Mouse (Mus musculus) bone marrow, adult 2 months (tissue): ENCODE data around the gene Cyb5d2.

Experiments
- CTCF ChIP-seq: fragments of 200-500 bp; IDR thresholded peaks from 2 replicates; pipeline ENCODE4 v1.5.1; 2011; ENCODE audit warnings: low read length, control low read depth; ENCODE audit not compliant: control insufficient read depth, insufficient read depth
- POLR2A ChIP-seq: fragments of 200-500 bp; IDR thresholded peaks from 2 replicates; pipeline ENCODE4 v1.6.1; 2011; ENCODE audit warnings: low read depth, mild to moderate bottlenecking, control low read depth, low read length, borderline replicate concordance; ENCODE audit not compliant: control insufficient read depth

DNA sequence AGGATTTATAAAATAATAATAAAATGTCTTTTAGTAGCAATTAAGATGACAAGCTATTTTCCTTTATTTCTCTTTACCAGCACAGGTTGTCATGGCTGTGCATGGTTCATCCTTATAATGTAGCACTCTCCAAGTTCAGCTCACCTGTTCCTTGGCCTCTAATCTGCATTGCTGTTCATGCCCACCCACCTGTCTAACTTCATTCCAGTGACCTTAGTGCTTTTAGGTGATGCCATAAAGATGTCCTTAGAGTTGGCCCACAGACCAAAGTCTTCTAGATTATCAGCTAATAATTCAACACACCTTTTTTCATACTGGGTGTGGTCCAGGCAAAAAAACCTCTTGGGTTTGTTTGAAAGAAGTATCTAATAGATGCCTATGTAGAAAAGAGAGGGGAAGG, 5.2 kb upstream of the Cyb5d2 start:
- TF ChIP-seq CTCF (no peak), POLR2A (no peak)
